Mouse (Mus musculus) liver, postnatal 0 days (tissue): ENCODE results near the gene Fam178b. TPM values are rescaled to one million over a fixed set of nuclear protein-coding genes. Genes with fewer than 3 reads are reported as not detected.
A peak's percentile ranks its signal among the peaks of the same experiment; 100 is the strongest.

Experiments
- ATAC-seq: fragments of 200-750 bp; cut with Nextera tagmentation; 2 replicates; pipeline ENCODE4 v1.8.0; 2017; ENCODE audit warnings: mild to moderate bottlenecking, moderate library complexity
- DNase-seq: peaks from one replicate; pipeline ENCODE4 v3.0.0-alpha.2; 2016
- H3K27ac ChIP-seq: fragments of 300-500 bp; sonication (generic); 2 replicates; pipeline ENCODE4 v1.5.1; 2014; ENCODE audit warnings: antibody characterized with exemption, moderate library complexity, mild to moderate bottlenecking, low read depth
- H3K27me3 ChIP-seq: fragments of 300-500 bp; sonication (generic); 2 replicates; pipeline ENCODE4 v1.6.1; 2014; ENCODE audit warnings: low read length, control low read depth, mixed read lengths; ENCODE audit not compliant: insufficient read depth
- H3K36me3 ChIP-seq: fragments of 300-500 bp; sonication (generic); replicated peaks from 2 replicates; pipeline ENCODE4 v1.6.1; 2014; ENCODE audit warnings: mild to moderate bottlenecking, control low read depth, low read length, moderate library complexity, mixed read lengths; ENCODE audit not compliant: insufficient read depth
- H3K4me1 ChIP-seq: fragments of 300-500 bp; sonication (generic); 2 replicates; pipeline ENCODE4 v1.6.1; 2014; ENCODE audit warnings: antibody characterized with exemption, mild to moderate bottlenecking, control low read depth; ENCODE audit not compliant: insufficient read depth
- H3K4me2 ChIP-seq: fragments of 300-500 bp; sonication (generic); 2 replicates; pipeline ENCODE4 v1.6.1; 2014; ENCODE audit warnings: low read depth, mild to moderate bottlenecking, low read length, moderate library complexity, mixed read lengths
- H3K4me3 ChIP-seq: fragments of 300-500 bp; sonication (generic); 2 replicates; pipeline ENCODE4 v1.5.1; 2014; ENCODE audit warnings: low read depth, low read length
- H3K9ac ChIP-seq: fragments of 300-500 bp; sonication (generic); replicated peaks from 2 replicates; pipeline ENCODE4 v1.6.1; 2014; ENCODE audit warnings: mild to moderate bottlenecking, moderate library complexity
- H3K9me3 ChIP-seq: fragments of 300-500 bp; sonication (generic); 2 replicates; pipeline ENCODE4 v1.6.1; 2016; ENCODE audit warnings: mild to moderate bottlenecking, control low read depth, low read length, mixed read lengths
- CTCF ChIP-seq: sonication (generic); IDR thresholded peaks from 2 replicates; pipeline ENCODE4 v1.5.1; 2016; ENCODE audit warnings: antibody characterized with exemption, low read depth
- EP300 ChIP-seq: IDR thresholded peaks from 2 replicates; pipeline ENCODE4 v1.6.1; 2016; ENCODE audit warnings: antibody characterized with exemption, low read depth, mild to moderate bottlenecking
- WGBS: fragments of 180-500 bp; shearing (Covaris S2); extraction: QIAGEN DNeasy Blood & Tissue Kit; methylation state at CpG from one replicate; pipeline ENCODE4 v1.1.7; 2014; ENCODE audit not compliant: insufficient replicate concordance; 5-methylcytosine and 5-hydroxymethylcytosine counted together
- polyA plus RNA-seq: library from polyadenylated mRNA; unstranded; fragments of >200 nt; fragmentation: Nextera tagmentation; extraction: Ambion mirVana; gene quantifications from 2 replicates; pipeline ENCODE4 v1.2.1, GENCODE M21; 2015

Gene Fam178b
- polyA plus RNA-seq, 1 experiment from 2014 or later, result 0.16 TPM

- 60% methylated on average over 6 of the region's 6 CpGs for WGBS
- Histone ChIP-seq H3K9me3 (no peaks in the 10 kb centered on the region), H3K9ac (no peak overlapping the region), H3K27me3 (no peaks in the 10 kb centered on the region), H3K4me2 (no peak overlapping the region), H3K27ac (no peak overlapping the region), H3K4me1 (0 out of 2 replicates have a peak, but pooled peaks cover 8% of the 10 kb centered on the region), H3K36me3 (peaks cover 38% of the 10 kb centered on the region), H3K4me3 (no peak overlapping the region)
- no peak for ATAC-seq
- TF ChIP-seq EP300 (no peak), CTCF (no peak)
- no peak for DNase-seq
These were observed 13.4 kb upstream of the Fam178b start for GRCm38 (mm10) chr1:36696411-36696810.

GRCm38 (mm10) chr1:36694871-36695270 lies 11.9 kb upstream of the Fam178b start:
- no peak overlapping the region for H3K9ac ChIP-seq
- no peaks in the 10 kb centered on the region for H3K27me3 ChIP-seq
- H3K4me1 ChIP-seq, result peaks cover 13% of the 10 kb centered on the region
- H3K4me3 ChIP-seq, result no peak overlapping the region
- no peak overlapping the region for H3K4me2 ChIP-seq
- no peaks in the 10 kb centered on the region for H3K9me3 ChIP-seq
- 71% methylated on average over 6 of the region's 6 CpGs for WGBS
- TF ChIP-seq EP300, result no peak
- no peak for TF ChIP-seq CTCF
- no peak overlapping the region for H3K27ac ChIP-seq
- peak; percentile 55 for DNase-seq
- peaks cover 23% of the 10 kb centered on the region for H3K36me3 ChIP-seq
- ATAC-seq, result peak; percentile 57

GRCm38 (mm10) chr1:36691271-36692155 lies 8.5 kb upstream of the Fam178b start, which contains the start of gene Cox5b:
Cox5b (plus strand) TSS chr1:36691449.
- no peaks in the 10 kb centered on the region for H3K27me3 ChIP-seq
- H3K9me3 ChIP-seq, result no peaks in the 10 kb centered on the region
- H3K4me1 ChIP-seq, result peaks cover 13% of the 10 kb centered on the region
- H3K27ac ChIP-seq, result peak within 1 kb of the TSS; percentile 76
- WGBS, result under 1% methylated on average over 66 of the region's 68 CpGs
- H3K4me2 ChIP-seq, result peak within 1 kb of the TSS; percentile 95
- peak; percentile 95 for ATAC-seq
- TF ChIP-seq EP300 (no peak), CTCF (no peak)
- H3K36me3 ChIP-seq, result peaks cover 13% of the 10 kb centered on the region
- peak within 1 kb of the TSS; percentile 85 for H3K4me3 ChIP-seq
- DNase-seq, result peak; percentile 99
- H3K9ac ChIP-seq, result peak within 1 kb of the TSS; percentile 93

- Histone ChIP-seq H3K9ac (peak overlapping the region; percentile 93), H3K27ac (peak overlapping the region; percentile 76), H3K4me2 (peak overlapping the region; percentile 95), H3K4me1 (peaks cover 13% of the 10 kb centered on the region), H3K27me3 (no peaks in the 10 kb centered on the region), H3K4me3 (peak overlapping the region; percentile 85), H3K9me3 (no peaks in the 10 kb centered on the region), H3K36me3 (peaks cover 13% of the 10 kb centered on the region)
- DNase-seq (no peak), ATAC-seq (no peak)
- WGBS, result 58% methylated on average over 11 of the region's 11 CpGs
- no peak for TF ChIP-seq CTCF
- TF ChIP-seq EP300, result no peak
These were observed 7.8 kb upstream of the Fam178b start for GRCm38 (mm10) chr1:36690671-36691235.

GRCm38 (mm10) chr1:36683810-36684467 lies 956 bp upstream of the Fam178b start:
- TF ChIP-seq CTCF, result peak; percentile 91
- TF ChIP-seq EP300, result no peak
- Histone ChIP-seq H3K4me3 (no peak overlapping the region), H3K36me3 (no peaks in the 10 kb centered on the region), H3K9ac (no peak overlapping the region), H3K4me1 (no peaks in the 10 kb centered on the region), H3K9me3 (no peaks in the 10 kb centered on the region), H3K4me2 (no peak overlapping the region), H3K27ac (no peak overlapping the region), H3K27me3 (no peaks in the 10 kb centered on the region)
- WGBS, result 11% methylated on average over 13 of the region's 13 CpGs
- ATAC-seq (peak; percentile 88), DNase-seq (peak; percentile 77)

GRCm38 (mm10) chr1:36680893-36681292 lies 2.1 kb downstream of the Fam178b start:
- Histone ChIP-seq H3K27ac (no peak overlapping the region), H3K4me1 (no peaks in the 10 kb centered on the region), H3K9me3 (no peaks in the 10 kb centered on the region), H3K27me3 (no peaks in the 10 kb centered on the region), H3K4me2 (no peak overlapping the region), H3K9ac (no peak overlapping the region), H3K4me3 (no peak overlapping the region), H3K36me3 (no peaks in the 10 kb centered on the region)
- DNase-seq (no peak), ATAC-seq (no peak)
- no peak for TF ChIP-seq EP300
- WGBS, result 79% methylated on average over 7 of the region's 7 CpGs
